Mouse (Mus musculus) frontal cortex, postnatal 36 days (tissue): Measurements from ENCODE around the gene Grid1.

Source experiments
- DNase-seq, 2 experiments: peaks; one replicate each; pipeline ENCODE4 v3.0.0; 2022; ENCODE audit warnings: low spot score in 2 of 2

The Grid1 gene

DNA sequence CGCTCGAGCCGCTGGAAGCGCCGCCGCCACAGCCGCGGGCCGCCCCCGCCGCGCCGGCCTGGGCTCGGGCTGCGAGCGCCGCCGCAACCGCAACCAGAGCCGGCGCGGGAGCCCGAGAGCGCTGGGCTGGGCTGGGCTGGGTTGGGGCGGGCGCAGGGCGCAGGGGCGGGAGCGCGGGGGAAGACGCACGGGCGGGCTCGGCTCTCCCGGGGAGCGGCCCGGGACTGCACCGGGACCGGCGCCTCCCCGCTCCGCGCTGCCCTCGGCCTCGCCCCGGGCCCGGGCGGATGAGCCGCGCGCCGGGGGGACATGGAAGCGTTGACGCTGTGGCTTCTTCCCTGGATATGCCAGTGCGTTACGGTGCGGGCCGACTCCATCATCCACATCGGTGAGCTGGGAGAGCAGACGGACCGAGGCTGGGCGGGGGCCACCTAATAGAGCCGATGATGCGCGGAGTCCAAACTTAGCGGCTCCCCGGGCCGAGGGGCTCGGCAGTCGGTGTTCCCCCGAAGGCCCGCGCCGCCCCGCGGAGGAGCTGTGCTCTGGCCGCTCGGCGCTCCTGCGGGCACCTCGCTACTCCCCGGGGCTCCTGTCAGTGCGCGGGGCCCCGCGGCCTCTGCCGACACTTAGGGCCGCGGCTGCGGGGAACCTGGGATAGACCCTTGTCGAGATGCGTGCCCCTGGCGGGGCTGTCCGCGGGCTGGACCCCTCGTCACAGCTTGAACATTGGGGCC is at the start of gene Grid1:
Gene Grid1, plus strand, starts transcription at position 190 of the 734 bp plus-strand sequence.
- peak; percentile 52 to 58 for DNase-seq

DNA sequence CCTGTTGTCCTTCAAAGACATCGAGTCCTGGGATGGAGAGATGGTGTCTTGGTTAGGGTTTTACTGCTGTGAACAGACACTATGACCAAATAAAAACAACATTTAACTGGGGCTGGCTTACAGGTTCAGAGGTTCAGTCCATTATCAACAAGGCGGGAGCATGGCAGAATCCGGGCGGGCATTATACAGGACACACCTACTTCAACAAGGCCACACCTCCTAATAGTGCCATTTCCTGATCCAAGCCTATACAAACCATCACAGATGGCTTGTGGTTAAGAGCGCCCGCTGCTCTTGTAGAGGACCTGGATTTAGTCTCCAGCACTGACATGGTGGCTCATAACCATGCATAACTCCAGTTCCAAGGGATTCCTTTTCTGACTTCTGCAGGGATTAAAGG is 49.4 kb upstream of the Grid1 start:
- no peak for DNase-seq

DNA sequence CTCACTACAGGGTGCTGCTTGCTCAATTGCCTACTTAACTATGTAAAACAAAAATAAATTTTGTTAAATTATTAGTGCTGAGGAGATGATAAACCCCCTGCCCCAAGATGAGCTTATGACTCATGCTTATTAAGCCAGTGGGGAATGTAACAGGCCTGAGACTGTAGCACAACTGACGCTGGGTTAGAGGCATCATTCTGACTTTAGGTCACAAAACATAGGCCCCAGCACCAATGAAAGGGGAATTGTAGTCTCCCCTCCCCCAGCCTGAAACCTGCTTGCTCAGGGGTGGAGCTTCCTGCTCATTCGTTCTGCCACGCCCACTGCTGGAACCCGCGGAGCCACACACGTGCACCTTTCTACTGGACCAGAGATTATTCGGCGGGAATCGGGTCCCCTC is 48.3 kb upstream of the Grid1 start:
- DNase-seq: no peak

DNA sequence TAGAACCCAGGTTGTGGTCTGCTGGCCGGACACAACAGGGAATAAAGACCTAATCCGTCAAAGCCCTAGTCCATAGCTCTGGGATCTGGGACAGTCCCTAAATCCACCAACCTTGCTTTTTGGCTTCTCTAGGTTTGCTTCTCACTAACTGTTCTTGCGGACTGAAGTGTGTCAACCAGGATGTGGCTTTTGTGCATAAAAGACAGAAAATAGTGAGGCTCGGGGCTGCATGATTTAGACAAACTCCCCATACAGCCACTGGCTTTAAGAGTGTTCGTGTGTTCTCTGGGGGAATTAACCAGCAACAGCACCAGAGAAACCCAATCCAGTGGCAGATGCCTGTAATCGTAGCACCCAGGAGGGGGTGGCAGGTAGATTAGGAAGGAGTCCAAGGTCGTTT is 47.8 kb upstream of the Grid1 start:
- no peak for DNase-seq

DNA sequence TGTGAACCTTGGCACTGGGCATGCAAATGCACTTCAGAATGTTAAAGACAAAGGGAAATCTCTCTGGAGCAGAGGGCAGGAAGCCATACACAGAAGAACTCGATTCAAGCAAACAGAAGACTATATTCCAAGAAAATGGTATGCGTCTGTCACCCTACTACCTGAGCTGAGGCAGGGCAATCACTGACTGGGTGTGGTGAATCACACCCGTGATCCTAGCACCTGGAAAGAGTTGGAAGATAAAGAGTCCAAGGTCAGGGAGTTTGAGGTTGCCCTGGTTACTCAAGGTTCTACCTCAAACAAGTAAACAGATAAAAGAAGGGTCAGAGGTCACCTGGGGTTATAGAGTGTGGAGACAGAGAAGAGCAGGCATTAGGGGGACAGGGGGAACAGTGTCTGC is 46.2 kb upstream of the Grid1 start:
- no peak for DNase-seq

DNA sequence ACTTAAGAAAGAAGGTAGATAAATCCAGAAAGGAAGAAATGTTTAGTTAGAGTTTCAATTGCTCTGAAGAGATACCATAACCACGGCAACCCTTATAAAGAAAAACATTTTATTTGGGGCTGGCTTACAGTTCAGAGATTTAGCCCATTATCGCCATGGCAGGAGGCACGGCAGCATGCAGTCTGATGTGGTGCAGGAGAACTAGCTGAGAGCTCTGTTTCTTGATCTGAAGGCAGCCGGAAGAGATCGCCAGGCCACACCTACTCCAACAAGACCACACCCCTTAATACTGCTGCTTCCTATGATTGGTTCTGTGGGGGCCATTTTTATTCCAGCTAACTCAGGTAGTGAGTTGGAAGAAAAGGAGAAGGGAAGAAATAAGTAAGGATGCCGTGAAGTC is 45.7 kb upstream of the Grid1 start:
- DNase-seq: no peak

DNA sequence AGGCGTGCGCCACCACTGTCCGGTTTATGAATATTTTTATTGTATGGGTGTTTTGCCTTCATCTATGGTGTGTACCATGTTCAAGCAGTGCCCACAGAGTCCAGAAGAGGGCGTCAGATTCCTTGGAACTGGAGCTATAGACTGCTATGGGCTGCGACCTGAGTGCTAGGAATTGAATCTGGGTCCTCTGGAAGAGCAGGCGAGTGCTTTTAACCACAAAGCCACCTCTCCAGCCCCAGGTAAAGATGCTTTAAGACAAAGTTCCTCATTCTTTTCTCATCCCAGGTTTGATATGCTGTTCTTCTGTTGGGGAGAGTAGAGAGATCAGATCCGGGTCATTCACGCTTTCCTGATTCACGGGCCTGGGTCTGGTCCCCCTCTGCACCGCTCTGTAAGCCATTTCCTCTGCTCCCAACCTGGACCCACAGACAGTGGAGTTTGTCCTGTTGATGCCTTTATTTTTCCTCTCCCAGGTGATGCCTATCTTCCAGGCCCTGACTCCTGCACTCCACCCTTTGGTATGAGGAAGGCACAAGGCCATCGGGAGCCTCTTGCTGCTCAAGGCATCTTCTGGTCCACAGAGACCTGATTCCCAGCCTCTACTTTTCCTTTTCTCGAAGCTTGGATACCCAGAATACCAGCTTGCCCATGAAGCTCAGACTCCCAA is 43.1 kb upstream of the Grid1 start:
- DNase-seq: no peak

DNA sequence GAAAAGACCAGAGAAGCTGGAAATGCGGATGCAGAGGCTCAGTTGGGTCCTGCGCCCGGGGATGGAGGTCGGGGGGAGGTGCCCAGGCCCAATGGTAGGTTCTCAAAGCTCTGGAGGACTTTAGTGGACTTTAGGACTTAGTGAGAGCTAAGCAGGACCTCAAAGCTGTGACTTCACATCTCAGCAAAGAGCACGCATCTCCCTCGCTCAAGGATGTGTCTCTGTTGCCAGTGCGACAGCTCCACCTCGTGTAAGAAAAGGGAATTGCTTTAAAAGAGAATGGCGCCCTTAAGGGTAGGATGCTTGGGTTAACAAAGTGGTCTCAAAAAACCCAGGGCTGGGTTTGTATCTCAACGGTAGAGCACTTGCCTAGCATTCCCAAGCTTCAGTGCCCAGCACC is 42.1 kb upstream of the Grid1 start:
- peak; percentile 32 to 63 for DNase-seq

DNA sequence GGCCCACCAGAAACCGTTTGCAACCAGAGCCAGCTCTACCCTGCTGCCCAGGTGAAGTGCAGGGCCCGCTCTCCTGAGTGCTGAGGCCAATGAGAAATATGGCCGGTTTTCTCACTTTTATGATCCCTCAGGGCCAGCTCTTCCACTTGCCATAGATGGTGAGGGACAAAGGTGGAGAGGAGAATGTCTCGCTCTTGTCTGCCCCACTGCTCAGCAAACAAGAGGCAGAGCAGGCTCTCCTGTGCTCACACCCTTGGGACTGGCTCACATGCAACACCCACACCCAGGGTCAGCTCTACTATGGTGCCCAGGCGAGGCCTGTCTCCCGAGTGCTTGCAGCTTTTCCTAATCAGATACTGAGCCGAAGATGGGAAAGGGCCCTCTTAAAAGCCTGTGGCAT is 41.1 kb upstream of the Grid1 start:
- no peak for DNase-seq

DNA sequence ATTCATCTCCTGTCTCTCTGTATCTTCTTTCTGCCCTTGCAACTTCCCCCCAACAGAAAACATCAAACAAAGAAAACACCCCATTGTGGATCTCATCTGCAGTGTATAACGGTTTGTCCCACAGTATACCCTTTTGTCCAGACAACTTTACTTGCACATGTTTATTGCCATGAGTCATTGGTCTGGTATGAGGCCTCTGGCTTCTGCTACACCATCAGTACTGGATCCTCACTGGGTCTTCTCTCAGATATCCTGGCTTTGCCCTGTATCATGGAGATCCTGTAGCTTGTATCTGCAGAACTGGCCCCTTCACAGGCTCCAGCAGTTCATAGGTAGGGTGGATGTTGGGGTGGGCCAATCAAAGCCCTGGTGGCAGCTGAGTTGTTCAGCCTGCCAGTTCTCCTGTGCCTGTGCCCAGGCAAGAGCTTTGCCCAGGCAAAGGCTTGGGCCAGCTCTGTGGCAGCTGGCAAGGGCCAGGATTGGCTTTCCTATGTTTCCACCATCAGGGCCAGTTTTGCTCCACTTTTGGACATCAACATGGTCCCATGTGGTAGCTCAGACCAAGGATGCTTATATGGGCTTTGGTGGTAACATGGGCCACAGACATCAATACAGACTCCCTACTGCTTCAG is 26.4 kb upstream of the Grid1 start:
- DNase-seq: no peak

DNA sequence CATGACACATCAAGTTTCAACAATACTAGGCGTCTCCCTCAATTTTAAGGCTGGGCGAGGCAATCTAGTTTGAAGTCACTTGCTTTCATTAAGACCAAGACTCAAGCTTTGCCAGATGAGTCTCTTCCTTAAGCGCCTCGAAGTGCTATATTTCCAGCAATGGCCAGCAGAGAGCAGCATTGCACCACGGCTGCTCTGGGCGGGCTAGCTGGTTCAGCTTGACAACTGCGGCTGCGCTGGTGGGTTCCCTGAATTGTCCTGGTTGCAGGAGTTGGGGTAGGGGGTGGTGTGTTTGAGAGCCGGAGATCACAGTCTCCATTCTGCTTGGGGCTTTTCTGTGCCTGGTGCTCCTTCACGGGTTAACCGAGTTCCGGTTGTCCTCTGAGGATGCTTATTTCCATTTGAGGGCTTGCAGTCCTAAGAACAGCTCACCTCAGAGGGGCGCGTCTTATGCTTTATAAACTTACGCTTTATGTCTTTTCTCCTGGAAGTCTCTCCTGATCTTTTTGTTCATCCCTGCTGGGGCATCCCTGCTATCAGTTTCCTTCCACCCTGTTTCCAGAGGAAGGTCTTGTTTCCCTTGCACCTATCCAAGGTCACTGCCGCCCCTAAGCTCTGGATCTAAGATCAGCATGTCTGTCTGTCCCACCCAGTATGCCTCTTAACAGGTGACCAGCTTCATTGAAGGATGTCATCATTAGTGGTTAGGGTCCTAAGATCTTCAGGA is 9.0 kb upstream of the Grid1 start:
- DNase-seq: peak; percentile 85 to 89

DNA sequence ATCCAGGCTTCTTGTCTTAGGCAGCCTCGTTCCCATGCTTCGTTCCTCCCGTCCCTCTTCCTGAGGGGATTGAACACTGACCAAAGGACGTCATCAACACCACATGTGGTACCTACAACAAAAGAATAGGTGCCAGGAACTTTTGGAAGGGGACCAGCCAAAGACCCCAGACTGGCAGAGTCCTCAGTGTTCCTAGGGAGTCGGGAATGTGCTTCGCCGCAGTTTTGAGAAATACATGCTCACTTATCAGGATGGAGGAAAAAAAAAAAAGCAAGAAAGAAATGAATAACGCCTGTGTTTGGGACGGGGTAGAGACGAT is 8.5 kb upstream of the Grid1 start:
- DNase-seq: peak in 1 of 2 experiments; percentile 3

DNA sequence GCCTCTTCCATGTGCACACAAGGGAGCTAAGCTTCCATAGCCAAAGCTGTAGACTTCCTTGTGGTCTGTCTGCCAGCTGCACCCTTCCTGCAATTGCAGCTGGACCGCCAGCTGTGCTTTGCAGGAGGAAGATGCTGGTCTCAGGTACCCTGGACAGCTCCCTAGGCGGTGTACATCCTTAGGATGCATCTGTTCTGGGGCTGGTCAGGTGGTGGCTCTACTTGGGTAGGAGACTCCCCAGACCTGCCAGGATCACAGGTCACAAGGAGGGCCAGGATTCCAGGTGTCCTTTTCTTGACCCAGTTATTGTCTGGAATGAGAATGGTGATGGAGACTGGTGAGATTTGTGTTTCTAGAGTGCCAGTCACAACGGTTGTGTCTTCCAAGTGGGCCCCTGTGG is 3.6 kb upstream of the Grid1 start:
- DNase-seq: peak in 1 of 2 experiments; percentile 0

DNA sequence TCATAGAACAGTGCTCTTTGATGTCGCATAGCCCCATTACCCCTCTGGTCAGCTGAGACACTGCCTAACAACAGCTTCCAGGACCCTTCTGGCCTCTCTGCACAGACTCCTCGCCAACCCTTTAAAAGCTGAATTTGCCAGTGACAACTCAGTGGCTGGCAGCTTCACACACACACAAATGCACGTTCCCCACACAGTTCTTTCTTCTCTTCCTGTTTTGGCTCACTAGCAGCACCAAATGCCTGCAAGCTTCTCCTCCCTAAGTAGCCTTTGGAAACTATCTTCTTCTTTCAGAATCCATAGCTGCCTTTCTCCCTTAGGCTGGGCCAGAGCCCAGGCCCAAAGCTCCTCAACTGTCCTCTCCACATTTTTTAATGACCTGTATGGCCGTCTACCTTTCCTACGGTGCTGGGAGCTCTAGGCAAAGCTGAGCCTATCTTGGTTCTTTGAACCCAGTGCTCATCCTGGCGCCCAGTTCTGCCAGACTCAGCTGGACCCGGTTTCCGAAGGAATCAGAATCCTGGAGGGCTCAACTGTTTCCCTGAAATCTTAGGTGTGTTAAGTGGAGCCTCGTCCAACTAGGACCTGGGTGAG is 1.4 kb upstream of the Grid1 start:
- peak in 1 of 2 experiments; percentile 29 for DNase-seq

DNA sequence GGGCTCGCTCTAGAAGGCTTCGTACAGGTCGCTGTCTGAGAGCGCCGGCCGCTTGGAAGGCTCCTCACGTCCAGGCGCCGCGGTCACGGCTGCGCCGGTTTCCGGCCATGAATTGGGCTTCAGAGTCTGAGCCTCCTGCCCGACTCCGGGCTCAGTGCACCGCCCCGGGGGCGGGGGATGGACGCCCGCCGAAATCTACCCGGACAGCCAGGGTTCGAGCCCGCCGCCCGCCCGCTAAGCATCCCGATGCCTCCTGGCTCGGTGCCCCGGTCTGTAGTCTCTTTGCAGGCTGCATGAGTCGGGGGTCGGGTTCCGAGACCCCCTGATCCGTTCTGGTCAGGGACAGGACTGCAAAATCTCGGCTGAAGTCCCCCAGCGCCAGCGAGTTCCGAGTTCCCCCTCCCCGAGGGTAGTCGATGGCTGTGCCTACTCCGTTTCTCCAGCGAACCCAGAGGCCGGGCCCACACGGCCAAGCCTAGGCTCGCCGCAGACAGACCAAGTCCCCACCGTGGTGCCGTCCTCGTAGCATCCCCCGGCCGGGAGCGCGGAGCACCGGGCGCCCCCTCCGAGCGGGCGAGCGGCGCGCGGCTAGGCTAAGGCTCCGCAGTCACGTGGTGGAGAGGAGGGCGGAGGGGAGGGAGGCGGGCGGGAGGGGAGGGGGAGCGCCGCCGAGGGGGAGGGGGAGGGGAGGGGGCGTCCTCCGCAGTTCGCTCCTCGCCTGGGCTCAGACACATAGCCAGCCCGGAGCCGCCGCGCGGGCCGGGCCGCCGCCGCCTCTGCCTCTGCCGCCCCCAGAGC is 588 bp upstream of the Grid1 start:
- DNase-seq: peak; percentile 45 to 50

DNA sequence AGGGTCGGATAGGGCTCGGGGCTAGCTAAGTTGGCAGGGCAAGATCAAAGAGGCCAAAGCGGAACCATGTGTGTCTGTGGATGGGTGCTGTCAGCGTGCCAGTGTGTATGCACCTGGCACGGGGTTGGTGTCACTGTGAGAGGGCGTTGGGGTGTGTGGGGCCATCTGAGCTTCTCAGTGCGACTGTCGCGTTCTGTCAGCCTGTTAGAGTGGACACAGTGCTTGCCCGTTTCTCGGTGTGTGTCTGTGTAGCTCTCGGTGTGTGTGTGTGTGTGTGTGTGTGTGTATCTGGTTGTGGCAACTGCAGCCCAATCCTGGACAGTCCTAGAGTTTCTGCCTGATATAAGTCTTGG is 721 bp downstream of the Grid1 start:
- DNase-seq: peak; percentile 36 to 43

DNA sequence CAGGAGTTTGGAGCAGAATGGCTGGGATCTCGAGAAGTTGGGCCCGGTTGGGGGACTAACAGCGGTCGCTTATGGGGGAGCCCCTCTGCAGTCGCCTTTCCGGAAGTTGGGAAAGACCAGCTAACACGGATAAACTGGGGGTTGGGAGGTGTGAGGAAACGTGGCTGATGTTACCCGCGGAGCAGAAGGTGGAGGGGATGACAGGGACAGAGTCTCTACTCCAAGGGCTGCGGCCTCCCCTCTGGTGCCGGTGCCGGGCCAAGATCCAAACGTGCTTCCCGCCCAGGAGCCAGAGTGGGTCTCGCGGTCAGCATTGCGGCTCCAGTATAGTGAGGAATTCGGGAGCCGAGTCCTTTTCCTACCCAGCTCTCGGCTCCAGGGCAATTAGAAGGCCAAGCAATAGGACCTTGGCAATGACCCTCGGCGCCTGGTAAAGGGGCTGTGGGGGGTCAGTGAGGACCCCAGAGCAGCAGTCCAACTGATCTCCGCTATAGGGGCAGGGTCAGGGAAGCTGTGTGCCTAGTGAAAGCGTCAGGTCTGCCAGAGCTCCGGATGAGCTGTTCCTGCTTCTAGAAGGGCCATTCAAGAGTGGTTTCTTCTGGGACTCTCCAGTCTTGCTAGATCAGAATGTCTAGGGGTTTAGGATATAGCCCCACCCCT is 1.4 kb downstream of the Grid1 start:
- DNase-seq: peak in 1 of 2 experiments; percentile 11

DNA sequence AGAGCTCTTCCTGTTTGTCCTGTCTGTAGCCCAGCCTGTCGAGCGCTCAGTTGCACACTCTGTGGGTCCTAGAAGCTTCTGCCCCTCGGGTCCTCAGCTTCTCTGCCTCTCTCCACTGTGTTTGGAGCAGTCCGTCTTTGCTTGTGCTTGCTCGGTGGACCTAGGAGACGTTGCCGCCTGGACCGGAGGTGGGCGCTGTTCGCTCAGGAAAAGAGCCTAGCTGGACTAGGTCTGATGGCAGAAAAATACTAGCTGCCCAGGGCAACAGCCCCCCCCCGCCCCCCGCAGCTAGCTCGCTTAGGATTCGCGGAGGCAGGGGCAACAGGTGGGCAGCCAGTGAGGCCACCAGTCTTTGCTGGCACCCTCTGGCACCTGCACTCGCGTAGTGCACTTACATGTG is 3.2 kb downstream of the Grid1 start:
- peak; percentile 70 to 82 for DNase-seq

DNA sequence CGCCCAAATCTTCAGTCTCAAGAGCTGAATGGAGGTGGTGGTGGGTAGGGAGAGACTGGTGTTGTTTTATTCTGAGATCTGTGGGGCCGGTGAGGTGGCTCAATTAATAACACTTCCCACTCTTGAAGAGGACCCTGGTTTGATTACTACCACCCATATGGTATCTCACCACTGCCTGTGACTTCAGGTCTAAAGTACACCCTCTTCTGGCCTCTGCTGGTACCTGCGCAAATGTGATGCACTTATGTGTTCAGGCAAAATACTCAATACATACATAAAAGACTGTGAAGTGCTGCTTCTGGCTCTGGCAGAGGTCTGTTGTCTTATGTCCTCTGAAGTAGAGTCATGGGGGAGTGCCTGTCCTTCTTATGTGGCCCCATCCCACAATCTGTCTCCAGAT is 4.3 kb downstream of the Grid1 start:
- DNase-seq: no peak

DNA sequence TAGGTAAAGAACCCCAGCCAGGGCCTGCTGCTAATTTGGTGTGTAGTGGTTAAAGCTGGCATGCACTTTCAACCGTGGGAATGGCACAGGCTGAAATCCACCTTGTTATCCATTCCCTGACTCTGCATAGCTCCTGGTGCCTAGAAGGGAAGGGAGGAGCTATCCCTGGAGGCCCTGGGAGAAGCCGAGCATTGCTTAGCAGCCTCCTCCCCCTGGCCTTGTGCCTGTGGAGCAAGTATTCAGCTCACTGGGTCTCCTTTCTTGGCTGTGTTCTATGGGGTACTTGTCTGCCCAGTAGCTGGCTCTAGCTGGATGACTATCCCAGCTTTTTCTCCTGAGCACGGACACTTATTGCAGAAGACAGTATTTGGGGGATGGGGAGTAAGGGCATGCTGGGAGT is 6.0 kb downstream of the Grid1 start:
- peak; percentile 30 to 58 for DNase-seq

DNA sequence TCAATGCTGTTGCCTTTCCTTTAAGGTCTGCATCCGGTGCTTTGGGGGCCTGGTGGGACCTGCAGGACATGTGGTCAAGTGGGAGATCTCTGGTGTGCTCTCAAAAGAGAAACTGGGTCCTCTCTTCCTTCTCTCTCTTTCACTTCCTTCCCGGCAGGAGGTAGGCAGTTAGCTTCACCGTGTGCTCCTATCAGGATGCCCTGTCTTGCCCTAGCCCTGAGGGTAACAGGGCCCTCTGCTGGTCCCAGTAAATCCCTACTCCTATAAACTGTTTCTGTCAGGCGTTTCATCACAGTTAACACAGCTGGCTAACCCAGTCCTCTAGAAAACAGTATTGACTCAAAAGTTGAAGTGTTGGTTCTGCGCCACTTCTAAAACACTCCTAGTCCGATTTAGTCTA is 9.9 kb downstream of the Grid1 start:
- DNase-seq: no peak
